Mouse (Mus musculus) CD8-positive naive resting alpha-beta T cell, adult 2 months (primary cell): Measurements from ENCODE around the gene Afm.

Experiments used
- DNase-seq, 2 experiments: peaks; one replicate each; pipeline ENCODE4 v3.0.0; 2022; ENCODE audit warnings: low read depth in 2 of 2, low spot score in 2 of 2

Gene Afm

GRCm38 (mm10) chr5:90551191-90551590 lies 32.5 kb downstream of the Afm start:
- no peak for DNase-seq

- DNase-seq: no peak
Observed at GRCm38 (mm10) chr5:90556052-90556451, 37.3 kb downstream of the Afm start.

- no peak for DNase-seq
Observed at GRCm38 (mm10) chr5:90560743-90561142, 42.0 kb downstream of the Afm start, which contains the start of gene 5830473C10Rik. TSS of gene 5830473C10Rik (plus strand) at chr5:90561107.

GRCm38 (mm10) chr5:90561721-90562275 lies 43.1 kb downstream of the Afm start:
- no peak for DNase-seq

- DNase-seq: no peak
Observed at GRCm38 (mm10) chr5:90562880-90563279, 44.1 kb downstream of the Afm start.

GRCm38 (mm10) chr5:90564161-90564560 lies 45.4 kb downstream of the Afm start:
- no peak for DNase-seq

- DNase-seq: no peak
Observed at GRCm38 (mm10) chr5:90565205-90565604, 46.5 kb downstream of the Afm start.

- DNase-seq: no peak
Observed at GRCm38 (mm10) chr5:90567788-90568187, 49.1 kb downstream of the Afm start.

GRCm38 (mm10) chr5:90568338-90568737 lies 49.6 kb downstream of the Afm start:
- no peak for DNase-seq

- DNase-seq: no peak
Observed at GRCm38 (mm10) chr5:90571216-90571615, 52.5 kb downstream of the Afm start.

GRCm38 (mm10) chr5:90577751-90578150 lies 59.0 kb downstream of the Afm start:
- DNase-seq: no peak

GRCm38 (mm10) chr5:90579556-90579955 lies 60.8 kb downstream of the Afm start:
- DNase-seq: no peak

GRCm38 (mm10) chr5:90582179-90582578 lies 63.4 kb downstream of the Afm start:
- DNase-seq: no peak

GRCm38 (mm10) chr5:90584799-90585198 lies 66.1 kb downstream of the Afm start:
- DNase-seq: no peak

- DNase-seq: no peak
Observed at GRCm38 (mm10) chr5:90586511-90586910, 67.8 kb downstream of the Afm start.

GRCm38 (mm10) chr5:90588104-90588503 lies 69.4 kb downstream of the Afm start:
- DNase-seq: no peak

- peak; percentile 29 to 47 for DNase-seq
Observed at GRCm38 (mm10) chr5:90588708-90589595, 70.2 kb downstream of the Afm start.

- DNase-seq: no peak
Observed at GRCm38 (mm10) chr5:90590676-90591075, 71.9 kb downstream of the Afm start.

GRCm38 (mm10) chr5:90591936-90592335 lies 73.2 kb downstream of the Afm start:
- DNase-seq: no peak

GRCm38 (mm10) chr5:90594945-90595344 lies 76.2 kb downstream of the Afm start:
- DNase-seq: no peak

GRCm38 (mm10) chr5:90596155-90596554 lies 77.4 kb downstream of the Afm start:
- no peak for DNase-seq

- no peak for DNase-seq
Observed at GRCm38 (mm10) chr5:90601469-90601868, 82.7 kb downstream of the Afm start.
